19 mouse cellular contexts compared by ENCODE assay signal in the genomic region with DNA sequence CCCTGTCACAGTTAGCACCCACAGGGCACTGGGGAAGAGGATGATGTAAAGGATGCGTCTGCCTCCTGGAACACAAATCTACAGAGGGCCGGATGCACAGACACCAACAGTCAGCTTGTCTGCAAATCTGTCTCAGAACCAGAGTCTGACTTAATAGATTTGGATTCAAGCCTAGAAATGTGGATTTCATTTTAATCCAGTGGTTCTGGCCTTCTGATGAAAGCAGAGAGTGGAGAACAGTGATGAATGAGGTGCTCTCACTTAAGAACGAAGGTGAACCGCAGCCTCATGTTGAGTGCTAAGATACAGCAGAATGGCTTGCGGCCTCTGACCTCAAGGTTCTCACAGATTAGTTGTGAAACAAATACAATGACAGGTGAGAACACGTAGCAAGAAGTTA.
DNase-seq lines count a peak whose midpoint lies in the region; ATAC-seq lines count a peak whose summit lies in the region.
"Had no signal": no experiment of that assay in that cellular context is flagged by ENCODE, and none has a peak within 500 bp of the region (broad histone marks: within the 10 kb centered on the region; RNA-seq: fewer than 3 reads in every experiment).

No protein-coding gene starts in this region.

- ATAC-seq in granulocyte monocyte progenitor cell, adult 5-6 weeks (replicated peaks; ENCODE audit: poor library complexity, severe bottlenecking), result no peak
- ATAC-seq: activated CD4-positive, CD25-positive, alpha-beta regulatory T cell, adult 4 months; forebrain, postnatal 0 days; hindbrain, postnatal 0 days; Patski had no signal

- peak; percentile 5 for DNase-seq in embryo, embryonic 10 days (ENCODE audit: low spot score)
- no peak for DNase-seq in embryo, embryonic 9.5 days (ENCODE audit: extremely low spot score)
- DNase-seq in 3T3-L1 (ENCODE audit: low read depth, low spot score), result peak; percentile 16
- peak; percentile 8 for DNase-seq in fat pad, adult 2 months (ENCODE audit: extremely low read depth, low read depth, low spot score)
- peak; percentile 4 for DNase-seq in mesoderm, embryonic 11.5 days (ENCODE audit: low read depth, low spot score)
- no peak for DNase-seq in kidney, adult 8-10 months
- DNase-seq: adrenal gland, postnatal 14 days; cerebellum, adult 18-20 months; cerebellum, adult 9-11 months; cerebellum, postnatal 36 days; forebrain, postnatal 0 days; gastrocnemius, postnatal 10 days; heart, adult 2 months; heart, postnatal 14 days; kidney, adult 11 months had no signal

Comparison
In these comparisons a context has a peak if more than half of its experiments do, and no peak if none do; other contexts are left out.
1. DNase-seq: peak in embryo, embryonic 10 days (single experiment), 3T3-L1 (single experiment), fat pad, adult 2 months (single experiment) and mesoderm, embryonic 11.5 days (single experiment); none in embryo, embryonic 9.5 days (single experiment) and kidney, adult 8-10 months (0 of 2).